Mouse (Mus musculus) liver, embryonic 15.5 days (tissue): ENCODE data around the gene Gm20388. TPM values are rescaled to one million over a fixed set of nuclear protein-coding genes. Genes with fewer than 3 reads are reported as not detected.

Experiments used
- ATAC-seq: fragments of 200-750 bp; cut with Nextera tagmentation; 2 replicates; pipeline ENCODE4 v1.8.0; 2017; ENCODE audit warnings: moderate number of reproducible peaks, mild to moderate bottlenecking, moderate library complexity; ENCODE audit not compliant: insufficient read depth
- H3K27ac ChIP-seq: fragments of 300-500 bp; sonication (generic); replicated peaks from 2 replicates; pipeline ENCODE4 v1.5.1; 2015; ENCODE audit warnings: mild to moderate bottlenecking, inconsistent platforms
- H3K27me3 ChIP-seq: fragments of 300-500 bp; sonication (generic); 2 replicates; pipeline ENCODE4 v1.6.1; 2015; ENCODE audit warnings: mild to moderate bottlenecking, inconsistent platforms
- H3K36me3 ChIP-seq: fragments of 300-500 bp; sonication (generic); replicated peaks from 2 replicates; pipeline ENCODE4 v1.6.1; 2015; ENCODE audit warnings: moderate library complexity, mild to moderate bottlenecking, inconsistent platforms
- H3K4me1 ChIP-seq: fragments of 300-500 bp; sonication (generic); replicated peaks from 2 replicates; pipeline ENCODE4 v1.6.1; 2015; ENCODE audit warnings: inconsistent platforms
- H3K4me2 ChIP-seq: fragments of 300-500 bp; sonication (generic); 2 replicates; pipeline ENCODE4 v1.6.1; 2015; ENCODE audit warnings: moderate library complexity, mild to moderate bottlenecking, inconsistent platforms
- H3K4me3 ChIP-seq: fragments of 300-500 bp; sonication (generic); replicated peaks from 2 replicates; pipeline ENCODE4 v1.5.1; 2015; ENCODE audit warnings: mild to moderate bottlenecking, inconsistent platforms
- H3K9ac ChIP-seq: fragments of 300-500 bp; sonication (generic); 2 replicates; pipeline ENCODE4 v1.6.1; 2015; ENCODE audit warnings: moderate library complexity, mild to moderate bottlenecking, inconsistent platforms
- H3K9me3 ChIP-seq: fragments of 300-500 bp; sonication (generic); replicated peaks from 2 replicates; pipeline ENCODE4 v1.6.1; 2016; ENCODE audit warnings: inconsistent platforms
- WGBS: fragments of 180-500 bp; shearing (Covaris S2); methylation state at CpG from one replicate; pipeline ENCODE4 v1.1.7; 2015; ENCODE audit warnings: mixed read lengths; ENCODE audit not compliant: insufficient replicate concordance; 5-methylcytosine and 5-hydroxymethylcytosine counted together
- polyA plus RNA-seq: library from polyadenylated mRNA; unstranded; fragments of >200 nt; fragmentation: Nextera tagmentation; extraction: Ambion mirVana; gene quantifications from 2 replicates; pipeline ENCODE4 v1.2.1, GENCODE M21; 2015

The Gm20388 gene
- polyA plus RNA-seq, 1 experiment from 2014 or later = not detected

DNA sequence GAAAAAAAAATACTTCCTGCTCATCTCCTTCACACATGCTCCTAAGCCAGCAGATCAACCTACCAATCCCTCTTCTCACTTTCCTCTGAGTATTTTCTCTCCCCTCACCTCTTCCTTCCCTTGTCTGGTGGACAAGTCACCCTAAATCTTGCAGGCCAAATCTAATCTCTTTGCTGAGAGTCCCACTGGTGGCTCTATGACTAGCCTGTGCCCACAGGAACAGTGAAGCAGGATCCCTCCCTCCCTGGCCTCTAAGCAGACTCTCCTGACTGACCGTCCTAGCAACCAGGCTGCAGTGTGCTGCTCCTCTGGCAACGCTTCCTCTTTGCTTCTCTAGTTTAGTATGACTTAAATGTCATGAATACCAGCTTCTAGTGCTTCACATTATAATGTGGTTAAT is 3076.6 kb downstream of the Gm20388 start:
- 30% methylated on average over 2 of the region's 2 CpGs for WGBS
- H3K9ac ChIP-seq = no peak overlapping the region
- ATAC-seq = no peak
- no peak overlapping the region for H3K4me3 ChIP-seq
- H3K27me3 ChIP-seq = no peaks in the 10 kb centered on the region
- 0 out of 2 replicates have a peak, but pooled peaks cover 2% of the 10 kb centered on the region for H3K36me3 ChIP-seq
- no peaks in the 10 kb centered on the region for H3K9me3 ChIP-seq
- no peak overlapping the region for H3K27ac ChIP-seq
- H3K4me1 ChIP-seq = peaks cover 74% of the 10 kb centered on the region
- H3K4me2 ChIP-seq = no peak overlapping the region

DNA sequence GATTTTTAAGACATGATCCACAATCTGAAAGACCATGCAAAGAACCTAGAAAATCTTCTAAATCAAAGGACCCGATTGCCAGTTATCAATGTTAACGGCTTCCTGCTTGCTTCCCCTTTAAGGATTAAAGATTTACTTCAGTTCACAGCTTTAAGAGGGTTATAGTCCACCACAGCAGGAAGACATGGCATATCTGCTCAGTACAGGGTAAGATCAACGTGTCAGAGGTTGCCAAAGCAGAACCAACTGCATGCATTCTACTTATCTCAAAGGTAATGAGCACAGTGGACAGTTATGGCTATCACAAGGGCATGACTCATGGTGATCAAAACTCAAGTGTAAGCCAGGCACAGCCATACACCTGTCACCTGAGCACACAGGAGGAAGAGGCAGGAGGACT is 3078.3 kb downstream of the Gm20388 start:
- Histone ChIP-seq H3K9me3 (no peaks in the 10 kb centered on the region), H3K4me3 (no peak overlapping the region), H3K4me1 (peaks cover 78% of the 10 kb centered on the region), H3K9ac (no peak overlapping the region), H3K27ac (no peak overlapping the region), H3K4me2 (no peak overlapping the region), H3K36me3 (0 out of 2 replicates have a peak, but pooled peaks cover 2% of the 10 kb centered on the region), H3K27me3 (no peaks in the 10 kb centered on the region)
- ATAC-seq = peak; percentile 25; the same call in 1 of the 2 replicates
- 22% methylated on average over 3 of the region's 3 CpGs for WGBS

DNA sequence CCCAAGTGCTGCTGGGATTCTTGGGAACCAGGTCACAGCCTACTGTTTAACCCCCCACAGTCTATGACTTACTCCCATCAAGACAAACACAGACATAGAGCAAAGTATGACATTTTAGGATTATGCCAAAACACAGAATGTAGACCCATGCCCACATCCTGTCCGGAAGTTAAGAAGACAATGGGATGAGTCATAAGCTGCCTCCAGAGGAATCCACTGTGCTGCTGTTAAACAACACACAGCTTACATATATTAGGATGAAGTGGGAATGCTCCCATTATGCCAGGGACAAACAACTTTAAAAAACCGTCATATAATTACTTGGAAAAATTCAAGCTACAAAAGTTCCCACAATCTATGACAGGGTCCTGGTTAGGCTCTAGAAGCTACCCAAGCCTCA is 3079.3 kb downstream of the Gm20388 start:
- no peak overlapping the region for H3K9ac ChIP-seq
- 61% methylated on average over 2 of the region's 2 CpGs for WGBS
- no peak for ATAC-seq
- no peak overlapping the region for H3K27ac ChIP-seq
- no peak overlapping the region for H3K4me3 ChIP-seq
- H3K9me3 ChIP-seq = no peaks in the 10 kb centered on the region
- H3K4me2 ChIP-seq = no peak overlapping the region
- peaks cover 79% of the 10 kb centered on the region for H3K4me1 ChIP-seq
- H3K36me3 ChIP-seq = 0 out of 2 replicates have a peak, but pooled peaks cover 2% of the 10 kb centered on the region
- H3K27me3 ChIP-seq = no peaks in the 10 kb centered on the region

DNA sequence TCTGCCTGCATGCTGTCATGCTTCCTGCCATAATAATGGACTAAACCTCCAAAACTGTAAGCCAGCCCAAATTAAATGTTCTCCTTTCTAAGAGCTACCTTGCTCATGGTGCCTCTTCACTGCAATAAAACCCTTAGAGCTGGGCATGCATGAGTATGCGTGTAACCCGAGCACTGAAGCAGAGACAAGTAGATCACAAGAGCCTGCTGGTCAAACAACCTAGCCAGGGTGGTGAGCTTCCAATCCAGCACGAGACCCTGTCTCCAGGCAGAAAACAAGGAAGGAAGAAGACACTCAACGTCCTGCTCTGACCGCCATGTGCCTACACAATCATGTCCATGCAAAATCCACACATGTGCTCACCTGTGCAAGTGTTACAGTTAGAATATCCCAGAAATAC is 3080.7 kb downstream of the Gm20388 start:
- H3K36me3 ChIP-seq = 0 out of 2 replicates have a peak, but pooled peaks cover 2% of the 10 kb centered on the region
- peaks cover 68% of the 10 kb centered on the region for H3K4me1 ChIP-seq
- H3K27me3 ChIP-seq = no peaks in the 10 kb centered on the region
- ATAC-seq = no peak
- H3K27ac ChIP-seq = no peak overlapping the region
- no peaks in the 10 kb centered on the region for H3K9me3 ChIP-seq
- 64% methylated on average over 5 of the region's 5 CpGs for WGBS
- no peak overlapping the region for H3K4me3 ChIP-seq
- H3K9ac ChIP-seq = no peak overlapping the region
- H3K4me2 ChIP-seq = no peak overlapping the region

DNA sequence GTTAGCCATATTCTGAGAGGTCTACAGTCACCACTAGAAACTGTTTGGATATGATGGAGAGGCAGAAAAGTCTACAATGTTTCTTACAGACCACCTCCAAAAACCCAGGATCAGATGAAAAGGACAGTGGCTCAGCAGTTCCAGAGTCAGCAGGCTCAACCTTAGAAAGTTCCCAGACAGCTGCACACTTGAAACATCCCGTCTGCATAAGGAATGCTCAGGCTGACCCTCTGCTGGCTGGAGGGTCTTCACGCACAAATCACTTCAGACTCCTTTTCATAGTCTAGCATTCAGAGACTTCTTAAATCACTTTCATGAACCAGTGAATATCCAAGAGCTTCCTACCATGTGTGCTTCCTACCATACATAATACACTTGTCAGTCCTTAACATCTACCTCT is 3081.7 kb downstream of the Gm20388 start:
- Histone ChIP-seq H3K4me3 (no peak overlapping the region), H3K27me3 (no peaks in the 10 kb centered on the region), H3K9ac (no peak overlapping the region), H3K36me3 (0 out of 2 replicates have a peak, but pooled peaks cover 2% of the 10 kb centered on the region), H3K9me3 (no peaks in the 10 kb centered on the region), H3K27ac (no peak overlapping the region), H3K4me1 (peaks cover 59% of the 10 kb centered on the region), H3K4me2 (no peak overlapping the region)
- WGBS = 70% methylated on average over 2 of the region's 2 CpGs
- ATAC-seq = no peak

DNA sequence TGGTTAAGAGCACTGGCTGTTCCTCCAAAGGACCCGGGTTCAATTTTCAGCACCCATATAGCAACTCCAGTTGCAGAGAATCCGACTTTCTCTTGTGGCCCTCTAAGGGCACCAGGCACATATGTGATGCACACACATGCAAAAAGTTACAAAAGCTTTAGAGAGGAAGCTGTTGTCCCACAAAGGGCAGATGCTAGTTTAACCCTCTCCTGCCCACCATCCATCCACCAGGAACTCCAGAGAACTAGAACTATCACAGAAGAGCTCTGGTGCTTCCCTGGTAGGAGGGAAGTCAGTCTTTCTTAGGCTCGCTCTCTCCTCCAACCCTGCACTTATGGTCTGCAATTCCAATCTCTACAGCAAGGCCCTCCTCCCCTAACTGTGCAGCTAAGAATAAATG is 3082.4 kb downstream of the Gm20388 start:
- Histone ChIP-seq H3K36me3 (0 out of 2 replicates have a peak, but pooled peaks cover 2% of the 10 kb centered on the region), H3K27me3 (no peaks in the 10 kb centered on the region), H3K4me1 (peaks cover 59% of the 10 kb centered on the region), H3K4me2 (no peak overlapping the region), H3K27ac (no peak overlapping the region), H3K4me3 (no peak overlapping the region), H3K9ac (no peak overlapping the region), H3K9me3 (no peaks in the 10 kb centered on the region)
- 59% methylated on average over 3 of the region's 3 CpGs for WGBS
- ATAC-seq = no peak

DNA sequence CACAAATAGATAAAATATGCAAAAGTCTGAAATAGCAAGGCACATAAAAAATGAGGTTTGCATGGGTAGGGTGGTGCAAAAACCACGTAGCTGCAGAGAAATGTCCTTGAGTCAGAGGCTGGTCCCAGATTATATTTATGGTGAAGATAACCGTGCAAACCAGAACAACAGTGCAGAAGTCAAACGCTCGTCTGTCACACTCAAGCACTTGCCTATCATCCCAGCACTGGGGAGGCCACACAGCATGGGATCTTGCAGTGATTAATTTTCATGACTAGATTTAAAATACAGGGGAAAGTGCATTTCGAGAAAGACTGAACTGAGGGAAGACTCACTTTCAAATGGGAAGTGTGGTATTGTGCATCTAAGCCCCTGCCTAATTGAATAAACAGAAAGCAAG is 3083.1 kb downstream of the Gm20388 start:
- no peaks in the 10 kb centered on the region for H3K27me3 ChIP-seq
- H3K4me3 ChIP-seq = no peak overlapping the region
- no peak overlapping the region for H3K4me2 ChIP-seq
- 0 out of 2 replicates have a peak, but pooled peaks cover 2% of the 10 kb centered on the region for H3K36me3 ChIP-seq
- no peak overlapping the region for H3K27ac ChIP-seq
- 21% methylated on average over 5 of the region's 5 CpGs for WGBS
- peaks cover 63% of the 10 kb centered on the region for H3K4me1 ChIP-seq
- ATAC-seq = no peak
- H3K9ac ChIP-seq = no peak overlapping the region
- H3K9me3 ChIP-seq = no peaks in the 10 kb centered on the region

DNA sequence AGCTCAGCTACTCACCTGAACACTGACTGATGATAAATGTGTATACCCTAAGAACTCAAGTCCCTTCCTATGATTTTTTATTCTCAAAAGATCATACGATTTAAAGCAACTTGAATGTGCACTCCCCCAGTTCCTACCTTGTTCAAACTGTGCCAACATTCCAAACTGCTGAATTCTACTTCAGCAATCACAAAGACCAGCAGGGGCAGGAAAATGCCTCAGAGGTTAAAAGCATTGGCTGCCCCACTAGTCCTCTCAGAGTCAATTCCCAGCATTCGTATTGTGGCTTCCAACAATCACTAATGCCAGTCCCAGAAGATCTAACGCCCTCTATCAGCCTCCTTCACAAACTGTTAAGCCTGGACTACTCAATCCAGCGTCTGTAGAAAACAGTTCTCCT is 3087.3 kb downstream of the Gm20388 start:
- Histone ChIP-seq H3K4me2 (no peak overlapping the region), H3K36me3 (no peaks in the 10 kb centered on the region), H3K4me1 (peaks cover 51% of the 10 kb centered on the region), H3K9ac (no peak overlapping the region), H3K4me3 (no peak overlapping the region), H3K27me3 (no peaks in the 10 kb centered on the region), H3K27ac (no peak overlapping the region), H3K9me3 (no peaks in the 10 kb centered on the region)
- no peak for ATAC-seq
- 68% methylated on average over 4 of the region's 4 CpGs for WGBS

DNA sequence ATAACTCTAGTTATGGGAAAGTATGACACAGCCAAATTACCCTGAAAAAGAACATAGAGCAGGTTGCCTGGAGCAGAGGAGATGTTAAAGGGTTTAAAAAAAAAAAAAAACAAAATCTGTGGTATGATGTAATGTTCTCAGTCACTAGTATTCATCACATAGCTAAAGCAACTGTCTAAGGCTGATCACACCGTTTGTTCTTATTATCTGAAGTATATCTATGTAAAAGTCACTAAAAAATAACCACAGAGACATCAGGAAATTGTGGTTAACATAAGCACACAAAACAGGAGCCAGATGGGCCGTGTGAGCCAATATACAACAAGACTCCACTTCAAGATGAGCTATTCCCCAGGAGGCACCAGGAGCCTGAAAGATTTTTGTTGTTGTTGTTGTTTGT is 3089.7 kb downstream of the Gm20388 start:
- Histone ChIP-seq H3K9ac (no peak overlapping the region), H3K36me3 (no peaks in the 10 kb centered on the region), H3K4me3 (no peak overlapping the region), H3K4me2 (no peak overlapping the region), H3K9me3 (no peaks in the 10 kb centered on the region), H3K4me1 (peaks cover 49% of the 10 kb centered on the region), H3K27ac (no peak overlapping the region), H3K27me3 (no peaks in the 10 kb centered on the region)
- WGBS = 19% methylated on average over 2 of the region's 2 CpGs
- no peak for ATAC-seq

DNA sequence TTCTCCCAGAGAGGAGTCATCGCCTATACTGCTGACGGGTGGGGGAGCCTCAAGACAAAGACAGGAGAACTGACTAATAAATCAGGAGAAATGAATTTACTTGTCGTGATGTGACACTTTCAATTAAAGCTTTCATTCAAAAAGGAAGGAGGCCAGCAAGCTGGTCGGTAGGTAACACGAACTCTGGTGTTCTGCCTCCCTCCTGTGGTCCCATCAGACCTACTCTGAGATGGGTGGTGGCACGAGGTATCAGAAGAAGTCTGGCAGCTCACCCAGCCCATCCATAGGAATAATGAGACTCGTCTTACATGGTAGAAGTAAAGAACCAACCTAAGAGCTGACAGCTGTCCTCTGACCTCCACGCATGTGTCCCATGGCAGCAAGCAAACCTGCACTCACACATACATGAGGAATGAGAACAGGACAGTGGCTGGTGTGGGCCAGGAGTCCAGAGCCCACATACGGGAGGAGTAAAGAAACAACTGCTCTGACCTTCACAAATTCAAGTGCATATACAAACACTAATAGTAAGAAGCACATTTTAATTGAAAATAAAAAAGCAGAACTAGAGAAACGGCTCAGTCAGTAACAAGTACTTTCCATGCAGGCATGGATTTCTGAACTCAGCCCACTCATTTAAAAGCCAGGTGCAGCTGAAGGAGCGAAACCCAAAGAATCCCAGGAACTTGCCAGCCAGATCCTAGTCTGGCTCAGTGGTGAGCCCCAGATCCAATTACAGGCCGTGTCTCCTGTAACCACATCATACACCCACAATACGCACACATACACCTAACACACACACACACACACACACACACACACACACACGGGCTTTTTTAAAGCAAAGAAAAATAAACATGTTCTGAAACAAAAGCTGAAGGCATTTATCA is 3093.6 kb downstream of the Gm20388 start:
- no peaks in the 10 kb centered on the region for H3K9me3 ChIP-seq
- 62% methylated on average over 14 of the region's 14 CpGs for WGBS
- no peak overlapping the region for H3K4me2 ChIP-seq
- H3K27ac ChIP-seq = no peak overlapping the region
- ATAC-seq = no peak
- no peak overlapping the region for H3K4me3 ChIP-seq
- no peaks in the 10 kb centered on the region for H3K36me3 ChIP-seq
- no peaks in the 10 kb centered on the region for H3K27me3 ChIP-seq
- H3K9ac ChIP-seq = no peak overlapping the region
- H3K4me1 ChIP-seq = peaks cover 71% of the 10 kb centered on the region

DNA sequence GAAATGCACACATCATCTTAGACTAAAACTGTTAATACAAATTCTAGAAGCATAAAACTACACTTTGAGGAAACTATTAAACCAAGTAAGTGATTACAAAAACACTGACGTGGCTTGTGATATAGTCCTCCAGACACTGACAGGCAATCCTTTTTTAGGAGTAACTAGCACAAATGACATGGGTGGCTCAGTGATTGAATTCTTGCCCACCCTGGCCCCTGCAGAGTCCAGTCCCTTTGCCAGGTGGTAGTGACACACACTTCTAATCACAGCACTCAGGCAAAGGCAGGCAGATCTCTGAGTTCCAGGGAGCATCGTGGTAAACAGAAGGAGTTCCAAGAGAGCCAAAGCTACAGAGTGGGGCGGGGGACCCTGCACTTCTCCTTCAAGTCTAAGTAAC is 3094.7 kb downstream of the Gm20388 start:
- Histone ChIP-seq H3K4me1 (peaks cover 73% of the 10 kb centered on the region), H3K27me3 (no peaks in the 10 kb centered on the region), H3K4me3 (no peak overlapping the region), H3K4me2 (no peak overlapping the region), H3K27ac (no peak overlapping the region), H3K9me3 (no peaks in the 10 kb centered on the region), H3K9ac (no peak overlapping the region), H3K36me3 (no peaks in the 10 kb centered on the region; the same call in 1 of the 2 replicates)
- no peak for ATAC-seq
- 54% methylated on average over 3 of the region's 3 CpGs for WGBS
